Mouse (Mus musculus) MEL (cell line): ENCODE results near the gene Desi1. TPM values are rescaled to one million over a fixed set of nuclear protein-coding genes. Genes with fewer than 3 reads are reported as not detected.

Source experiments
- DNase-seq: peaks from one replicate; pipeline ENCODE4 v3.0.0; 2011; ENCODE audit warnings: low read depth, low spot score
- H3K27ac ChIP-seq: 2 replicates; pipeline ENCODE4 v1.5.1; 2012; ENCODE audit warnings: low read depth, mild to moderate bottlenecking, control low read depth, low read length, moderate library complexity; ENCODE audit not compliant: control insufficient read depth
- H3K27me3 ChIP-seq, 2 experiments: fragments of 150-350 bp in 1 of 2; sonication (generic) in 1 of 2; 2 replicates each; pipeline ENCODE4 v1.6.1; 2012; ENCODE audit warnings: low read length in 2 of 2, mild to moderate bottlenecking in 2 of 2, improper control_type of control experiment in 1 of 2, moderate library complexity in 1 of 2; ENCODE audit not compliant: insufficient read depth in 2 of 2, control insufficient read depth in 1 of 2
- H3K36me3 ChIP-seq, 2 experiments: 2 replicates each; pipeline ENCODE4 v1.6.1; 2012 to 2014; ENCODE audit warnings: low read length in 2 of 2, improper control_type of control experiment in 1 of 2, inconsistent platforms in 1 of 2, mild to moderate bottlenecking in 1 of 2; ENCODE audit not compliant: insufficient read depth in 2 of 2, control insufficient read depth in 1 of 2
- H3K4me1 ChIP-seq, 2 experiments: fragments of 150-350 bp in 1 of 2; sonication (generic) in 1 of 2; 2 replicates each; pipeline ENCODE4 v1.6.1; 2012; ENCODE audit warnings: low read length in 2 of 2, improper control_type of control experiment in 1 of 2, mild to moderate bottlenecking in 1 of 2; ENCODE audit not compliant: insufficient read depth in 2 of 2, control insufficient read depth in 1 of 2
- H3K4me3 ChIP-seq, 2 experiments: fragments of 150-350 bp in 1 of 2; sonication (generic) in 1 of 2; 2 replicates each; pipeline ENCODE4 v1.5.1; 2012; ENCODE audit warnings: low read depth in 2 of 2, low read length in 2 of 2, mild to moderate bottlenecking in 2 of 2, moderate library complexity in 2 of 2, control low read depth in 1 of 2, improper control_type of control experiment in 1 of 2; ENCODE audit not compliant: control insufficient read depth in 1 of 2, insufficient read depth in 1 of 2
- H3K79me2 ChIP-seq: 2 replicates; pipeline ENCODE4 v1.6.1; 2012; ENCODE audit warnings: mild to moderate bottlenecking, low read length, moderate library complexity; ENCODE audit not compliant: control insufficient read depth, poor library complexity, insufficient read depth
- H3K9ac ChIP-seq: 2 replicates; pipeline ENCODE4 v1.6.1; 2012; ENCODE audit warnings: low read depth, mild to moderate bottlenecking, control low read depth, low read length, moderate library complexity; ENCODE audit not compliant: control insufficient read depth, poor library complexity, severe bottlenecking
- H3K9me3 ChIP-seq: fragments of 150-350 bp; sonication (generic); replicated peaks from 2 replicates; pipeline ENCODE4 v1.6.1; 2012; ENCODE audit warnings: mild to moderate bottlenecking, low read length, improper control_type of control experiment, moderate library complexity; ENCODE audit not compliant: insufficient read depth
- BHLHE40 ChIP-seq: IDR thresholded peaks from 2 replicates; pipeline ENCODE4 v1.6.1; 2012; ENCODE audit warnings: low read depth, mild to moderate bottlenecking, inconsistent platforms, low read length, improper control_type of control experiment, borderline replicate concordance
- CHD1 ChIP-seq: IDR thresholded peaks from 2 replicates; pipeline ENCODE4 v1.6.1; 2012; ENCODE audit warnings: low read depth, mild to moderate bottlenecking, inconsistent platforms, low read length, improper control_type of control experiment
- CTCF ChIP-seq, 3 experiments: IDR thresholded peaks in 2 of 3; conservative IDR thresholded peaks in 1 of 3; 2 replicates each; pipeline ENCODE4 v1.5.1; 2011 to 2012; ENCODE audit warnings: low read length in 3 of 3, low read depth in 2 of 3, mild to moderate bottlenecking in 2 of 3, improper control_type of control experiment in 1 of 3, inconsistent platforms in 1 of 3, mixed read lengths in 1 of 3, moderate library complexity in 1 of 3; ENCODE audit not compliant: control insufficient read depth in 1 of 3, insufficient read depth in 1 of 3, poor library complexity in 1 of 3, severe bottlenecking in 1 of 3
- GABPA ChIP-seq: IDR thresholded peaks from 2 replicates; pipeline ENCODE4 v1.6.1; 2012; ENCODE audit warnings: low read depth, mild to moderate bottlenecking, inconsistent platforms, low read length, improper control_type of control experiment, moderate library complexity
- HCFC1 ChIP-seq: IDR thresholded peaks from 2 replicates; pipeline ENCODE4 v1.6.1; 2012; ENCODE audit warnings: low read depth, mild to moderate bottlenecking, inconsistent platforms, low read length, improper control_type of control experiment, moderate library complexity
- KAT2A ChIP-seq: conservative IDR thresholded peaks from 2 replicates; pipeline ENCODE4 v1.6.1; 2012; ENCODE audit warnings: low read depth, low read length, improper control_type of control experiment, inconsistent platforms
- MAFK ChIP-seq: IDR thresholded peaks from 2 replicates; pipeline ENCODE4 v1.6.1; 2011; ENCODE audit warnings: low read depth, mild to moderate bottlenecking, low read length, improper control_type of control experiment, borderline replicate concordance
- MAX ChIP-seq: IDR thresholded peaks from 2 replicates; pipeline ENCODE4 v1.6.1; 2011; ENCODE audit warnings: low read length, improper control_type of control experiment
- MAZ ChIP-seq: IDR thresholded peaks from 2 replicates; pipeline ENCODE4 v1.6.1; 2012; ENCODE audit warnings: low read depth, mild to moderate bottlenecking, inconsistent platforms, low read length, improper control_type of control experiment
- MEF2A ChIP-seq: IDR thresholded peaks from 2 replicates; pipeline ENCODE4 v1.6.1; 2014; ENCODE audit warnings: low read depth, mild to moderate bottlenecking, inconsistent platforms, low read length, improper control_type of control experiment; ENCODE audit not compliant: poor library complexity, insufficient replicate concordance, severe bottlenecking; ENCODE audit errors: extremely low read depth
- MYC ChIP-seq: IDR thresholded peaks from 2 replicates; pipeline ENCODE4 v1.6.1; 2011; ENCODE audit warnings: low read depth, mild to moderate bottlenecking, low read length, improper control_type of control experiment, moderate library complexity
- NRF1 ChIP-seq: IDR thresholded peaks from 2 replicates; pipeline ENCODE4 v1.6.1; 2014; ENCODE audit warnings: low read depth, mild to moderate bottlenecking, inconsistent platforms, low read length, improper control_type of control experiment, moderate library complexity; ENCODE audit not compliant: poor library complexity, insufficient read depth, severe bottlenecking
- POLR2AphosphoS2 ChIP-seq: IDR thresholded peaks from 2 replicates; pipeline ENCODE4 v1.6.1; 2011; ENCODE audit warnings: low read length, improper control_type of control experiment
- RAD21 ChIP-seq: IDR thresholded peaks from 2 replicates; pipeline ENCODE4 v1.6.1; 2011; ENCODE audit warnings: mild to moderate bottlenecking, low read depth, low read length, improper control_type of control experiment
- RCOR1 ChIP-seq: IDR thresholded peaks from 2 replicates; pipeline ENCODE4 v1.6.1; 2012; ENCODE audit warnings: low read depth, mild to moderate bottlenecking, inconsistent platforms, low read length, improper control_type of control experiment
- SIN3A ChIP-seq: IDR thresholded peaks from 2 replicates; pipeline ENCODE4 v1.6.1; 2012; ENCODE audit warnings: low read length, improper control_type of control experiment, inconsistent platforms
- SMC3 ChIP-seq: IDR thresholded peaks from 2 replicates; pipeline ENCODE4 v1.6.1; 2011; ENCODE audit warnings: low read depth, low read length, improper control_type of control experiment
- TAL1 ChIP-seq: IDR thresholded peaks from 2 replicates; pipeline ENCODE4 v1.6.1; 2012; ENCODE audit warnings: mild to moderate bottlenecking, inconsistent platforms, low read length, moderate library complexity, mixed read lengths
- TCF12 ChIP-seq: IDR thresholded peaks from 2 replicates; pipeline ENCODE4 v1.6.1; 2014; ENCODE audit warnings: low read depth, mild to moderate bottlenecking, inconsistent platforms, low read length, improper control_type of control experiment, moderate library complexity
- ZMIZ1 ChIP-seq: IDR thresholded peaks from 2 replicates; pipeline ENCODE4 v1.6.1; 2012; ENCODE audit warnings: low read depth, mild to moderate bottlenecking, inconsistent platforms, low read length, improper control_type of control experiment, moderate library complexity
- polyA plus RNA-seq, 2 experiments: library from polyadenylated mRNA; stranded (reverse) in 1 of 2; unstranded in 1 of 2; fragments of >175 nt in 1 of 2; fragments of >200 nt in 1 of 2; gene quantifications; 2 replicates each; pipeline versions ENCODE4 v1.2.1 to v1.2.4; 2012; ENCODE audit warnings: low replicate concordance in 2 of 2, low read depth in 1 of 2; ENCODE audit not compliant: insufficient read length in 2 of 2, insufficient read depth in 1 of 2, missing spikeins in 1 of 2
- total RNA-seq: library from RNA; depleted of rRNA; stranded (reverse); fragments of 300-350 nt; gene quantifications from 2 replicates; pipeline ENCODE4 v1.2.3, GENCODE M21; 2012

The Desi1 gene
- total and polyA plus RNA-seq, 3 experiments = 26.3 to 116 TPM; not detected in 1

DNA sequence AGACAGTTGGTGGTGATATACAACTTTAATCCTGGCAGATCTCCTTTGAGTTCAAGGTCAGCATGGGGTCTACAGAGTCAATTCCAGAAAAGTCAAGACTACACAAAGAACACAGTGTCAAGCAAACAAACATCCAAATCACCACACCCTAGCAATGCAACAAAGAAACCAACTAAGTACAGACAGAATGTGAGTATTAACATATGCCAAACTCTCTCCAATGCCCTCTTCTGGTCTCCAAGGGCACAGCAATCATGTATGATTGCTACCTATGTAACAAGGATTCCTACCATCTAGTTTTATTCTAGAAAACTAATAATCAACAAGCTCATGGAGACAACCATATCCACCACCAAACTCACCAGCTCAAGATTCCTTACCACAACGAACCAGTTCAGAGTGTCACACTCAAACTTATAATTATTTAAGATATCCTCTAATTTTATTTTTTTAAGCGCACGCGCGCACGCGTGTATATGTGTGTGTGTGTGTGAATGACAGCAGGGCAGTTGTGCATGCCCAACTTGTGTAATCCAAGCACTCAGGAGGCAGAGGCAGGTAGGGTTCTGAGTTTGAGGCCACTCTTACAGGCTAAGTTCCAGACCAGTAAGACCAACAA lies 10.6 kb upstream of the Desi1 start:
- no peaks in the 10 kb centered on the region for H3K27me3 ChIP-seq
- no peak for TF ChIP-seq MEF2A
- peak; percentile 54; the same call in 1 of the 2 replicates for TF ChIP-seq ZMIZ1
- peak; percentile 65 for TF ChIP-seq POLR2AphosphoS2
- peak; percentile 28; the same call in 1 of the 2 replicates for TF ChIP-seq HCFC1
- no peak for TF ChIP-seq TCF12
- peak in 2 of 3 experiments; percentile 43 to 58; a peak in 4 of 6 replicates for TF ChIP-seq CTCF (IDR thresholded peaks at IDR 0.05 in 2 of 3, conservative IDR thresholded peaks at IDR 0.05 in 1 of 3; ENCODE audit: control insufficient read depth in 1 of 3, insufficient read depth in 1 of 3, low read depth in 2 of 3, low read length in 3 of 3, poor library complexity in 1 of 3, severe bottlenecking in 1 of 3)
- TF ChIP-seq SIN3A = peak; percentile 26; the same call in 1 of the 2 replicates
- TF ChIP-seq, all 39 proteins: peak for 5
- H3K9me3 ChIP-seq = no peaks in the 10 kb centered on the region
- H3K27ac ChIP-seq = no peak overlapping the region
- H3K4me3 ChIP-seq = peak overlapping the region in 1 of 2 experiments; percentile 27; a peak in 2 of 4 replicates
- H3K79me2 ChIP-seq = peaks cover 44% of the 10 kb centered on the region
- H3K36me3 ChIP-seq = peaks cover 14 to 29% of the 10 kb centered on the region in 2 experiments
- H3K4me1 ChIP-seq = peaks cover 0 to 13% of the 10 kb centered on the region in 2 experiments; a peak in 3 of 4 replicates
- peak; percentile 74 for DNase-seq
- H3K9ac ChIP-seq = peak overlapping the region; percentile 8; the same call in 1 of the 2 replicates

DNA sequence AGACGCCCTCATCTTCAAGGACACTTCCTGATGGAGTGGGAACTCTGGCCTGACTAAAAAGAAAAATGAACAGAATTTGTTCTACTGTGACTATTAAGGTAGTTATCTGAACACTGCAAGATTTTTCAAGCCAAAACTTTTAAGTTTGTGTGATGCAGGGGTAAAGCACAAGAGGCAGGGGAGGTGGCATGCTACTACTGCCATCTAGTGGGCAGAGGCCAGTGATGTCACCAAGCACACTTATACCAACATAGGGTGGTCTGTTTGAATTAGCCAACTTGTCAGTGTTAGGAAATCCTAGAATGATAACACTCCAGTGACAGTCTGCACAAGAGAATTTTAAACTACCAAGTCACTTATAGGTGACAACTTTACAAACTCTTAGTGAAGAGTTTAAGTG lies 7.0 kb upstream of the Desi1 start:
- Histone ChIP-seq H3K4me3 (no peak overlapping the region), H3K79me2 (peaks cover 27% of the 10 kb centered on the region), H3K4me1 (peaks cover 0 to 6% of the 10 kb centered on the region in 2 experiments; a peak in 3 of 4 replicates), H3K27me3 (no peaks in the 10 kb centered on the region), H3K9ac (no peak overlapping the region), H3K36me3 (peaks cover 13 to 24% of the 10 kb centered on the region in 2 experiments), H3K27ac (no peak overlapping the region), H3K9me3 (no peaks in the 10 kb centered on the region)
- no peak for TF ChIP-seq MAFK
- TF ChIP-seq SIN3A = peak; percentile 50; the same call in 1 of the 2 replicates
- 0 out of 2 replicates have a peak, but pooled peaks have one; percentile 10 for TF ChIP-seq BHLHE40
- peak; percentile 45 for TF ChIP-seq SMC3
- TF ChIP-seq NRF1 = no peak
- no peak for TF ChIP-seq HCFC1
- TF ChIP-seq CHD1 = no peak
- TF ChIP-seq MYC = 0 out of 2 replicates have a peak, but pooled peaks have one; percentile 51
- TF ChIP-seq MAX = no peak
- TF ChIP-seq RCOR1 = no peak
- TF ChIP-seq GABPA = no peak
- peak; percentile 76 to 93 (median 77) for TF ChIP-seq CTCF (IDR thresholded peaks at IDR 0.05 in 2 of 3, conservative IDR thresholded peaks at IDR 0.05 in 1 of 3; ENCODE audit: control insufficient read depth in 1 of 3, insufficient read depth in 1 of 3, low read depth in 2 of 3, low read length in 3 of 3, poor library complexity in 1 of 3, severe bottlenecking in 1 of 3)
- peak; percentile 52 for TF ChIP-seq RAD21
- TF ChIP-seq TCF12 = no peak
- TF ChIP-seq MAZ = no peak
- TF ChIP-seq POLR2AphosphoS2 = peak; percentile 53; the same call in 1 of the 2 replicates
- TF ChIP-seq TAL1 = no peak
- no peak for TF ChIP-seq KAT2A
- peak; percentile 80 for DNase-seq
